9 mouse cellular contexts compared by ENCODE assay signal in genomic region chr16:44632330-44633058, GRCm38 (mm10).
A peak's percentile ranks its signal among the peaks of the same experiment; 100 is the strongest.
DNase-seq lines count a peak whose midpoint lies in the region; ATAC-seq and TF ChIP-seq lines count a peak whose summit lies in the region.
"Had no signal": no experiment of that assay in that cellular context is flagged by ENCODE, and none has a peak within 500 bp of the region (broad histone marks: within the 10 kb centered on the region; RNA-seq: fewer than 3 reads in every experiment).

No protein-coding gene starts in this region.

- TF ChIP-seq POLR2A in brain, embryonic 14.5 days (IDR thresholded peaks at IDR 0.05; ENCODE audit: borderline replicate concordance, extremely low read depth, insufficient read depth, insufficient read length, poor library complexity, severe bottlenecking) = no peak

- ATAC-seq in hindbrain, embryonic 15.5 days (ENCODE audit: low FRiP score, low read depth) = peak; percentile 92
- peak; percentile 80 for ATAC-seq in midbrain, embryonic 13.5 days

- whole genome bisulfite sequencing in hindbrain, embryonic 15.5 days = 22% methylated on average over 9 of the region's 9 CpGs
- WGBS in midbrain, embryonic 13.5 days = 34% methylated on average over 9 of the region's 9 CpGs

- peak overlapping the region; percentile 43 for H3K27ac ChIP-seq in hindbrain, embryonic 15.5 days (replicated peaks)
- peak overlapping the region; percentile 44 for H3K27ac ChIP-seq in midbrain, embryonic 13.5 days
- H3K27ac ChIP-seq: liver, embryonic 15.5 days had no signal

- H3K27me3 ChIP-seq in hindbrain, embryonic 15.5 days = no peaks in the 10 kb centered on the region
- H3K27me3 ChIP-seq in midbrain, embryonic 13.5 days = no peaks in the 10 kb centered on the region
- H3K27me3 ChIP-seq: liver, embryonic 15.5 days had no signal

- no peak overlapping the region for H3K4me3 ChIP-seq in hindbrain, embryonic 15.5 days
- H3K4me3 ChIP-seq in midbrain, embryonic 13.5 days (replicated peaks) = no peak overlapping the region
- H3K4me3 ChIP-seq: liver, embryonic 15.5 days had no signal

- H3K9ac ChIP-seq in hindbrain, embryonic 15.5 days = no peak overlapping the region
- peak overlapping the region; percentile 16; the same call in 1 of the 2 replicates for H3K9ac ChIP-seq in midbrain, embryonic 13.5 days (replicated peaks)
- H3K9ac ChIP-seq: liver, embryonic 15.5 days had no signal

- intact Hi-C loops in gastrocnemius, postnatal 14 days (cut with DNase I; ENCODE audit: low total_unique reads) = no loop called here

- H3K4me2 ChIP-seq in hindbrain, embryonic 15.5 days = peak overlapping the region; percentile 30; the same call in 1 of the 2 replicates
- no peak overlapping the region for H3K4me2 ChIP-seq in midbrain, embryonic 13.5 days (replicated peaks)
- H3K4me2 ChIP-seq: liver, embryonic 15.5 days had no signal

- DNase-seq in brain, embryonic 14.5 days (ENCODE audit: low read depth) = peak; percentile 96
- DNase-seq in cerebellum, postnatal 36 days = peak; percentile 88 to 94
- DNase-seq in gastrocnemius, postnatal 14 days = peak; percentile 46
- peak; percentile 75 to 80 for DNase-seq in layer of hippocampus, postnatal 10 days (ENCODE audit: low spot score in 2 of 2)
- peak; percentile 66 to 74 for DNase-seq in urinary bladder, postnatal 4 days (ENCODE audit: low spot score in 2 of 2)
- no peak for DNase-seq in yolk sac, embryonic 10.5 days (ENCODE audit: low spot score)

- H3K9me3 ChIP-seq in hindbrain, embryonic 15.5 days = no peaks in the 10 kb centered on the region
- H3K9me3 ChIP-seq in midbrain, embryonic 13.5 days = no peaks in the 10 kb centered on the region
- H3K9me3 ChIP-seq: liver, embryonic 15.5 days had no signal

- no peaks in the 10 kb centered on the region for H3K36me3 ChIP-seq in hindbrain, embryonic 15.5 days
- no peaks in the 10 kb centered on the region for H3K36me3 ChIP-seq in midbrain, embryonic 13.5 days
- H3K36me3 ChIP-seq: liver, embryonic 15.5 days had no signal

- H3K4me1 ChIP-seq in hindbrain, embryonic 15.5 days (replicated peaks) = peaks cover 16% of the 10 kb centered on the region
- peaks cover 12% of the 10 kb centered on the region for H3K4me1 ChIP-seq in midbrain, embryonic 13.5 days (replicated peaks)
- H3K4me1 ChIP-seq: liver, embryonic 15.5 days had no signal

- TF ChIP-seq CTCF in brain, embryonic 14.5 days (IDR thresholded peaks at IDR 0.05; ENCODE audit: borderline replicate concordance, extremely low read depth, insufficient read depth, insufficient read length) = 0 out of 2 replicates have a peak, but pooled peaks have one; percentile 1
